Mouse (Mus musculus): ENCODE results near the gene Pgpep1l. TPM values are rescaled to one million over a fixed set of nuclear protein-coding genes. Genes with fewer than 3 reads are reported as not detected.

Gene Pgpep1l
- total RNA-seq, 2 experiments from 2014 or later: 0.65 TPM; not detected in 1

- DNase-seq (ENCODE audit: low spot score in 2 of 2): no peak
Observed at GRCm38 (mm10) chr7:68263346-68264027, 546 bp downstream of the Pgpep1l start.

- no peak for DNase-seq (ENCODE audit: low spot score in 2 of 2)
Observed at GRCm38 (mm10) chr7:68262612-68263200, 1.3 kb downstream of the Pgpep1l start.

- no peak for DNase-seq (ENCODE audit: low spot score in 2 of 2)
Observed at GRCm38 (mm10) chr7:68259523-68260081, 4.4 kb downstream of the Pgpep1l start.

GRCm38 (mm10) chr7:68258326-68259150 is 5.5 kb downstream of the Pgpep1l start:
- DNase-seq (ENCODE audit: low spot score in 2 of 2): no peak

- no peak for DNase-seq (ENCODE audit: low spot score in 2 of 2)
Observed at GRCm38 (mm10) chr7:68257767-68258166, 6.3 kb downstream of the Pgpep1l start.

GRCm38 (mm10) chr7:68250902-68251301 is 13.1 kb downstream of the Pgpep1l start:
- no peak for DNase-seq (ENCODE audit: low spot score in 2 of 2)

GRCm38 (mm10) chr7:68250411-68250810 is 13.6 kb downstream of the Pgpep1l start:
- no peak for DNase-seq (ENCODE audit: low spot score in 2 of 2)

- no peak for DNase-seq (ENCODE audit: low spot score in 2 of 2)
Observed at GRCm38 (mm10) chr7:68246249-68246648, 17.8 kb downstream of the Pgpep1l start.

- no peak for DNase-seq (ENCODE audit: low spot score in 2 of 2)
Observed at GRCm38 (mm10) chr7:68245681-68246080, 18.4 kb downstream of the Pgpep1l start.

GRCm38 (mm10) chr7:68241205-68241604 is 22.8 kb downstream of the Pgpep1l start:
- no peak for DNase-seq (ENCODE audit: low spot score in 2 of 2)

- DNase-seq (ENCODE audit: low spot score in 2 of 2): no peak
Observed at GRCm38 (mm10) chr7:68239220-68239827, 24.7 kb downstream of the Pgpep1l start.

GRCm38 (mm10) chr7:68236817-68237216 is 27.2 kb downstream of the Pgpep1l start:
- DNase-seq (ENCODE audit: low spot score in 2 of 2): no peak

- no peak for DNase-seq (ENCODE audit: low spot score in 2 of 2)
Observed at GRCm38 (mm10) chr7:68233619-68234223, 30.3 kb downstream of the Pgpep1l start.

GRCm38 (mm10) chr7:68232521-68232920 is 31.5 kb downstream of the Pgpep1l start:
- no peak for DNase-seq (ENCODE audit: low spot score in 2 of 2)

- DNase-seq (ENCODE audit: low spot score in 2 of 2): no peak
Observed at GRCm38 (mm10) chr7:68230831-68231230, 33.2 kb downstream of the Pgpep1l start.

GRCm38 (mm10) chr7:68228491-68228890 is 35.5 kb downstream of the Pgpep1l start:
- DNase-seq (ENCODE audit: low spot score in 2 of 2): no peak

GRCm38 (mm10) chr7:68227621-68228020 is 36.4 kb downstream of the Pgpep1l start:
- DNase-seq (ENCODE audit: low spot score in 2 of 2): no peak

GRCm38 (mm10) chr7:68227021-68227420 is 37.0 kb downstream of the Pgpep1l start:
- no peak for DNase-seq (ENCODE audit: low spot score in 2 of 2)

- DNase-seq (ENCODE audit: low spot score in 2 of 2): no peak
Observed at GRCm38 (mm10) chr7:68225427-68226054, 38.5 kb downstream of the Pgpep1l start.

- DNase-seq (ENCODE audit: low spot score in 2 of 2): no peak
Observed at GRCm38 (mm10) chr7:68224006-68224405, 40.0 kb downstream of the Pgpep1l start.

Data from adrenal gland, postnatal 4 days (tissue).